Mouse (Mus musculus) bone marrow macrophage, adult 2 months (primary cell): ENCODE results near the gene Hps3. TPM values are rescaled to one million over a fixed set of nuclear protein-coding genes. Genes with fewer than 3 reads are reported as not detected.

Experiments
- H3K27ac ChIP-seq: 2 replicates; pipeline ENCODE4 v1.5.1; 2012; ENCODE audit warnings: low read depth, low read length; ENCODE audit not compliant: insufficient read depth
- H3K4me1 ChIP-seq: 2 replicates; pipeline ENCODE4 v1.6.1; 2012; ENCODE audit warnings: low read length; ENCODE audit not compliant: control insufficient read depth, insufficient read depth
- H3K4me3 ChIP-seq: 2 replicates; pipeline ENCODE4 v1.5.1; 2012; ENCODE audit warnings: mild to moderate bottlenecking, low read length, moderate library complexity; ENCODE audit not compliant: insufficient read depth
- CTCF ChIP-seq: IDR thresholded peaks from 2 replicates; pipeline ENCODE4 v1.5.1; 2012; ENCODE audit warnings: low read depth, mild to moderate bottlenecking, low read length, moderate library complexity
- POLR2A ChIP-seq: IDR thresholded peaks from 2 replicates; pipeline ENCODE4 v1.6.1; 2012; ENCODE audit warnings: mild to moderate bottlenecking, low read depth, low read length, borderline replicate concordance
- polyA plus RNA-seq: library from polyadenylated mRNA; stranded (reverse); fragments of >200 nt; gene quantifications from 2 replicates; pipeline ENCODE4 v1.2.4, GENCODE M21; 2012; ENCODE audit not compliant: missing spikeins, insufficient read depth, insufficient read length

Gene Hps3
- polyA plus RNA-seq, 1 experiment = 57.8 TPM

DNA sequence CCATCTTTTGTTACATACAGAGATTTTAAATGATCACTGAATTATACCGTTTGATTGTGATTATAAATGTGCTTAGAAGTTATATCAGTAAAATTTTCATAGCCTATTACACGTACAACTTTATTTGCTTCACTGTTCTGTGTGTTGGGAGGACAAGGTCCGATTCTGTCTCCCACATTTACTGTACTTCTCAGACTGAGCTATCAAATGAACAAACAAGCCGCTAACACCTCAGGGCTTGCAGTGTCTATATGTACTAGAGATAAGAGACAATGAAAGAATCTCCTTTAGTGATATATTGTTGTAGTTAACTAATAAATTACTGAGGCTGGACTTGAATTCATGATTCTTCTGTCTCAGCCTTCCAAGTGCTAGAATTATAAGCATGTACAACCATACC is 27.8 kb downstream of the Hps3 start:
- Histone ChIP-seq H3K4me3 (no peak overlapping the region), H3K4me1 (no peaks in the 10 kb centered on the region), H3K27ac (no peak overlapping the region)
- TF ChIP-seq POLR2A = no peak
- no peak for TF ChIP-seq CTCF

GRCm38 (mm10) chr3:20005611-20006010 is 29.5 kb downstream of the Hps3 start:
- Histone ChIP-seq H3K4me1 (no peaks in the 10 kb centered on the region), H3K27ac (no peak overlapping the region), H3K4me3 (no peak overlapping the region)
- TF ChIP-seq POLR2A (no peak), CTCF (no peak)

DNA sequence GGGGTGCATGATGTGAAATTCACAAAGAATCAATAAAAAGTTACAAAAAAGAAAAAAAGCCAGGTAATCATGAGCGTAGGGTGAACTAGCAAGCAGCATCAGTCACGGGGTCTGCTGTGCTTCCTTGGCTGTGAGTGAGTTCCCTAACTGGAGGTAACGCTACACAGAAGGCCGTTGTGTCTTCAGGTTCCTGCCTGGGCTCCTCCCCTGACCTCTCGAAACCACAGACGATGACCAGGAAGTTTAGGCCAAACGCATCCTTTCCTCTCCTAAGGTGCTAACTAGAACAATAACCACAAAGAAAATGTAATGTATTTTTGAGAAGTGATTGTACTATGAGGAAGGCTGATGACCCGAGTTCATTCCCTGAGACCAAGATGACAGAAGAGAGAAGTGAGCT is 30.7 kb downstream of the Hps3 start:
- Histone ChIP-seq H3K4me1 (no peaks in the 10 kb centered on the region), H3K27ac (no peak overlapping the region), H3K4me3 (no peak overlapping the region)
- TF ChIP-seq POLR2A (no peak), CTCF (no peak)

- no peaks in the 10 kb centered on the region for H3K4me1 ChIP-seq
- TF ChIP-seq CTCF (peak; percentile 9; the same call in 1 of the 2 replicates), POLR2A (no peak)
- H3K4me3 ChIP-seq = no peak overlapping the region
- H3K27ac ChIP-seq = no peak overlapping the region
Measured at GRCm38 (mm10) chr3:20002786-20003185, 32.3 kb downstream of the Hps3 start.

DNA sequence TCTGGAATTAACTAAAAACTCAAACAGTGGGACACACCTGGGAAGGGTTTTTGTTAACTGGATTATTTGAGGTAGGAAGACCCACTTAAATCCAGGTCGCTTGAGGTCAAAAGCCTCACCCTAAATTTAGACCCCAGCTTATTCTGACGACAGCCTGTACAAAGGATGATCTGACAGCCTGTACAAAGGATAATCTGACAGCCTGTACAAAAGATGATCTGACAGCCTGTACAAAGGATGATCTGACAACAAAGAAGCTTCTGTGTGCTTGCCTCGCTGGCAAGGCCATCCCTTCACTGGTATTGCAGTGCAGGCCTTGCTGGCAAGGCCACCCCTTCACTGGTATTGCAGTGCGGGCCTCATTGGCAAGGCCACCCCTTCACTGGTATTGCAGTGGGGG is 34.3 kb downstream of the Hps3 start:
- no peak overlapping the region for H3K27ac ChIP-seq
- TF ChIP-seq CTCF = no peak
- no peak for TF ChIP-seq POLR2A
- no peak overlapping the region for H3K4me3 ChIP-seq
- no peaks in the 10 kb centered on the region for H3K4me1 ChIP-seq

- no peak for TF ChIP-seq POLR2A
- no peak for TF ChIP-seq CTCF
Measured at GRCm38 (mm10) chr3:19999551-19999950, 35.6 kb downstream of the Hps3 start.

GRCm38 (mm10) chr3:19992388-19992787 is 42.7 kb downstream of the Hps3 start:
- H3K4me1 ChIP-seq = peaks cover 5% of the 10 kb centered on the region
- TF ChIP-seq CTCF = no peak
- TF ChIP-seq POLR2A = no peak
- H3K27ac ChIP-seq = no peak overlapping the region
- H3K4me3 ChIP-seq = no peak overlapping the region

More at GRCm38 (mm10) chr3:19999551-19999950, 35.6 kb downstream of the Hps3 start:
- no peaks in the 10 kb centered on the region for H3K4me1 ChIP-seq
- no peak overlapping the region for H3K27ac ChIP-seq
- H3K4me3 ChIP-seq = no peak overlapping the region

DNA sequence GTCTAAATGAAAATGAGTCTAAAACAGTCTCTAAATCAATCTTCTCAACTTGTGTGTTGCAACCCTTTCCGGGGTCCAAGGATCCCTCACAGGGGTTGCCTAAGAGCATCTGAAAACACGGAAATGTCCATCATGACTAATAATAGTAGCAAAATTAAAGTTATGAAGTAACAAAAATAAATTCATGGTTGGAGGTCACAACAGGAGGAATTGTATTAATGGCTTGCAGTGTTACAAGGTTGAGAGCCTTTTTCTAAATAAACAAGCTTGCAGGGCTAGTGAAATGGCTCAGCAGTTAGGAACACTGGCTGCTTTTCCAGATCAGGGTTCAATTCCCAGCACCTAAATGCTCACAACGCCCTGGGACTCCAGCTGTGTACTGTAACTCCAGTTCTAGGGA is 45.1 kb downstream of the Hps3 start:
- Histone ChIP-seq H3K27ac (peak overlapping the region; percentile 23), H3K4me3 (no peak overlapping the region), H3K4me1 (peaks cover 14% of the 10 kb centered on the region)
- TF ChIP-seq POLR2A = no peak
- TF ChIP-seq CTCF = no peak

- Histone ChIP-seq H3K27ac (no peak overlapping the region), H3K4me3 (no peak overlapping the region), H3K4me1 (peaks cover 16% of the 10 kb centered on the region)
- TF ChIP-seq CTCF (no peak), POLR2A (no peak)
Measured at GRCm38 (mm10) chr3:19986123-19986522, 49.0 kb downstream of the Hps3 start.

DNA sequence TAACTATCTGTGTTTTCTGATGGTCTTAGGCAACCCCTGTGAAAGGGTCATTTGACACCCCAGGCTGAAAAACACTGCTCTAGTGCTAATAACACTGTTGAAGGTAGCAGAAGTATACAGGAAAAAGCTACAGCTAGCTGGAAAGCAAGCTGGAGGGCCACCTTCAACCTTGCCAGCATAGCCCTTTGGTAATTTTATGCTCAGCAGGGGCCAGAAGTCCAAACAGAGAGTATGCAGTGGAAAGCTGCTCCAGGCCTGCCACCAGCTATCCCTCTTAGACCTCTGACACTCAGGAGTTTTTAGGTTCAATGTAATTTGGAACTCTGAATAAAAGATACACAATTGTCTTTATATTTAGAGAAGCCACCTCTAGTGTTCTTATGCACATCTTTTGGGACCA is 52.3 kb downstream of the Hps3 start:
- H3K4me1 ChIP-seq = peaks cover 13% of the 10 kb centered on the region
- TF ChIP-seq CTCF (no peak), POLR2A (no peak)
- H3K27ac ChIP-seq = no peak overlapping the region
- H3K4me3 ChIP-seq = no peak overlapping the region

DNA sequence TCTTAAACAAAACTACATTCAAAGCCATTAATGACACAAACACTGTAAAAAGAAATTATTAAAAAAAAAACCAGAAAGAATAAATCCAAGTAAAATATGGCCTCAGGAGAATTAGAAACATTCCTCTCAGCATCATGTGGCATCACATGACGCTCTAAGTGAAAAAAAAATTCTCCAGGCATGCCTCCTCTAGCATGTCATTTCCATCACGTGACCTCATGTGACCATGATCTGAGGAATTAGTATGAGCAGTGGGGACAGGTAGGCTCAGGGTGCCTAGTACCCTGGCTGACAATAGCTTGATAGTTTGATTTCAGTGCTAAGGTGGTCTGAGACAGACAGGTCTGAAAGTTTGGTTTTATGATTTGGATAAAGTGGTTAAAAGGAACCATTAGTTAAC is 54.0 kb downstream of the Hps3 start:
- TF ChIP-seq CTCF = no peak
- no peak for TF ChIP-seq POLR2A
- Histone ChIP-seq H3K4me1 (peaks cover 8% of the 10 kb centered on the region), H3K27ac (no peak overlapping the region), H3K4me3 (no peak overlapping the region)
